Mouse (Mus musculus): ENCODE results near the gene Fgf6. TPM values are rescaled to one million over a fixed set of nuclear protein-coding genes. Genes with fewer than 3 reads are reported as not detected.

Gene Fgf6
- not detected in 2 replicates for total RNA-seq (2015; ENCODE audit: low replicate concordance)
- not detected in 2 replicates for total RNA-seq (2017; ENCODE audit: low replicate concordance)

DNA sequence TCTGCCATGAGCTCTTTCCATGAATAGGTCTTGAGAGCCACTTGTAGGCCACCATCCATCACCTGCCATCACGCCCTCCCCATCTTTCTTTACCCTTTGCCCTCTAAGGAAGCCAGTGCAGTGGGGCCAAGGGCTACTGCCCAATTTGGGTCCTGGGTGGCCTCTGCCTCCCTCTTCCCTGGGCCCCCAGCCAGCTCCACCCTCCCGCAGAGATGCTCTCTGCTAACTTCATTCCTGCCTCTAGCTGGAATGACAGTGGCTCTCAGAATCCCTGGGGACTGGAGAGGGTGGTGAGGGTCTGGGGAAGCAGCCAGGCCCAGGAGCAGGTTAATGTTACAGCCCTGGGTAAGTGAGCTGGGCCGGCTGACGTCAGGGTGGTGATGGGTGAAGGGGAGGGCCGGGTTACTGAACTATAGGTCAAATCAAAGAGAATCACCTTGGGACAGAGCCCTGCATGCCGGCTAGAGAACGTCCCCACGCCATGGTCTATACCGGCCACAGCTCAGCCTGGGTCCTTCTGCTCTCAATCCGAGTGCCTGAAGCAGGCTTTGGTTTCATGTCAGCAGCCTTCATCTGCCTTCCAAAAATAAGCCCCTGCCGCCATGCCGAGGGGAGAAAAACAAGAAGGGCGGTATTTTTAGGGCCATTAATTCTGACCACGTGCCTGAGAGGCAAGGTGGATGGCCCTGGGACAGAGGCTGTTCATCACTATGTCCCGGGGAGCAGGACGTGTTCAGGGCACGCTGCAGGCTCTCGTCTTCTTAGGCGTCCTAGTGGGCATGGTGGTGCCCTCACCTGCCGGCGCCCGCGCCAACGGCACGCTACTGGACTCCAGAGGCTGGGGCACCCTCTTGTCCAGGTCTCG, at the start of gene Fgf6:
Gene Fgf6, plus strand, starts transcription at position 681 of the 865 bp plus-strand sequence.
- ATAC-seq (replicated peaks; ENCODE audit: low FRiP score, poor library complexity, severe bottlenecking): no peak

DNA sequence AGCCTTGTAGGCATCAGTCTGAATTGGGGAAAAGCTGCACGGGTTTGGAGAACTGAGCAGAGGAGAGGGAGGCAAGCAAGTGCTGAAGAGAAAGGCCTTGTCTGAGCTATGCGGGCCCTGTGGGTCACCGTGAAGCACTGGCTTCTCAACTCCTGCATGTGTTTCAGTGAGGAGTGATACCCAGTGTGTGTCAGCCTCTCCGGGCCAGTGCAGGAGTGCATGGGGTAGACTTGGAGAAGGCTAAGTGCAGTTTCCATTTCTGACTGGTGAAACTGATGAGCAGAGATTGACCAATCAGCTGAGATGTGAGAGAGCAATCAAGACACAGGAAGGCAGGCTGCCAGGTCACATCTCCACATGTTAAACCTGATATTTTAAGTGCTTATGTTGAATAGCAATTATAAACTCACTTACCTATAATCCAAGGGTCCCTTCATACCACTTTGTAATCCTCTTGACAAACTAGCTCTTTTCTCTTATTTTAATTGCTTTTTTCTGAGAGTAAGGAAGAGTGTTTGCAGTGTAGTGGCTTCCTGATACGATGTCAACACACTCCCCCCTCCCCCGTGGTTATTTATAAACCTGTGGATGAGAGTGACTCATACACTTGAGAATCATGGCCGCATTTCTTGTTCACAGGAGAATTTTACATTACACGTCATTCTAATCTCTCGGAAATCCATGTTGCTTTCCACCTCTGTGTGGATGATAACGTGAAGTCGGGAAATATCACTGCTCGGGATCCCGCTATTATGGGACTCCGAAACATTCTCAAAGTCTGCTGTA, 49.0 kb upstream of the Fgf6 start:
- no peak for ATAC-seq (replicated peaks; ENCODE audit: low FRiP score, poor library complexity, severe bottlenecking)

DNA sequence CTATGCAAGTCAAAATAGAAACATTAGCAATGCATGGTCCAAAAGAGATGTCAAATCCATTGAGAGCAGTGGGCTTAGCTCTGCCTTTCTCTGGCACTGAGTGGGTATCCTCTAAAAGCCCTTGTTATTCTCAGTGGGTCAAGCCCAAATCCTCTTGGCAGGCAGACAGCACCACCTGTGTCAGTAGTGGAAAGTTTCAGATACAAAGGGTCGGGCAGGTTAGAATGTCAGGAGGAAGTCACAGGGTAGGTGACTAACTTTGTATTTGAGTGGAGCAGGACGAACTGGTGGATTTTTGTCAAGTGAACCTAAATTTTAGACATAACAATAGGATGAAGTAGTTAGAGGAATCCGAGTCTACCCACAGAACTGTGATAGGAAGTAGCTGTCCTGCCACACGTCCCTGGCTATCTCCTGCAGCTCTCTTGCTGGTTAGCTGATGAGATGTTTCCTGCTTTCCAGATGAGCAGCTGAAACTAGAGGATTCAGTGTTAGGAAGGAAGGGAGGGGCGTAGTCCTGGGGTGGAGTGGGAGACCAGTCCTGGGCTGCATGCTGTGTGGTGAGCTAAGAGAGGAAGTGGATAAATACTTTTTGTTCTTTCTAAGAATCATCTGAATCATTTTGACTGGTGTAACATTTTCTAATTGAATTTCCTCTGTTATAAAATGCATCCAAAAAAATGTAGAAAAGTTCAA, 33.7 kb upstream of the Fgf6 start:
- ATAC-seq (replicated peaks; ENCODE audit: low FRiP score, poor library complexity, severe bottlenecking): no peak

DNA sequence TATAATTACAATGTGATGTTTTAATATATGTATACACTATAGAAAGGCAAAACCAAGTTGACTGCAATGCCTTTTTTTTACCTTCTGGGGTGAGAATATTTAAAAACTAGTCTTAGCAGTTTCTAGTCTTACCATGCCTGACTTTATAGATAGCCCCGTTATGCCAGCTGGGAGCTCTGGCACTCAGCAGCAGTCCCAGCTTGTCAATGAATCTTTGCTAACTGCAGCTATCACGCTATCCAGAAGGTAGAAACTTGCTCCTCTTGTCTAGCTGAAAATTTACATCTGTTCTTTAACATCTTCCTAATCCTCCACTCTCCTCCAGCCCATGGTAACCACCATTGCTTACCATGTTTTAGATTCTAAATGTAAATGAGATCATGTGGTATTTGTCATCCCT, 21.7 kb upstream of the Fgf6 start:
- ATAC-seq (replicated peaks; ENCODE audit: low FRiP score, poor library complexity, severe bottlenecking): no peak

DNA sequence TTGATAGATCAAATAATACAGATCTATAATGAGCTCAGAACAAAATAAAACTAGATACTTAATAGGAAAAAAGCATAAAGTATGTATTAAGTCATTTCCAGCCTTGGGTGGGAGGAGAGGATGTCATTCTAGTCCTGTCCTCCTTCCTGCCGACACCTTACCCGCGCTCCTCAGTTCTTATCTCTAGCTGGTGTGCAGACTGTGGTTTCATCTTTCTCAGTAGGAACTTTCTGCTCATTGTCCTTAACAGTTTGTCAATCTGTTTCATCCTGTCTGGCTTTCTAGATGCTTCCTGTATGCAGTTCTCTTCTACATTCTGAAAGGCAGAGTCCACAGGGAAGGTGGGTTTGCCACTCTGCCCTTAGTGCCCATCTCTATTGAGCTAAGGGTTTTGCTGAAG, 19.9 kb upstream of the Fgf6 start:
- ATAC-seq (replicated peaks; ENCODE audit: low FRiP score, poor library complexity, severe bottlenecking): no peak

DNA sequence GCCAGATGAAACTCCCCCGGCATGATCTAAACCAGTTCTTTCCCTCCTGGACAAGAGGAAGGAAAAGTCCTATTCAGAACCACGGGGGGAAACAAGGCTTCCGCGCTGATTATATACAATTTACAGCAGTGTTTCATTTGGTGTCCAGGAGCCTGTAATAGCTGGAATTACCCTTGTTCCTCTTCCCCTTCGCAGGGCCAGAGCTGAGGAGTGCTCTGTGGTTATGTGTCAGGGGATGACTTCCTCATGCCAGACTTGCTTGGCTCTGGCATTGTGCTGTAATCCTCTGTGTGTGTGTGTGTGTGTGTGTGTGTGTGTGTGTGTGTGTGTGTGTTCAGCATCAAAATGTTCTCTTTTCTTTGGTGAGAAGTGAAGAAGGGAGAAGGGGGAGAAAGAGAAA, 19.0 kb upstream of the Fgf6 start:
- ATAC-seq (replicated peaks; ENCODE audit: low FRiP score, poor library complexity, severe bottlenecking): no peak

DNA sequence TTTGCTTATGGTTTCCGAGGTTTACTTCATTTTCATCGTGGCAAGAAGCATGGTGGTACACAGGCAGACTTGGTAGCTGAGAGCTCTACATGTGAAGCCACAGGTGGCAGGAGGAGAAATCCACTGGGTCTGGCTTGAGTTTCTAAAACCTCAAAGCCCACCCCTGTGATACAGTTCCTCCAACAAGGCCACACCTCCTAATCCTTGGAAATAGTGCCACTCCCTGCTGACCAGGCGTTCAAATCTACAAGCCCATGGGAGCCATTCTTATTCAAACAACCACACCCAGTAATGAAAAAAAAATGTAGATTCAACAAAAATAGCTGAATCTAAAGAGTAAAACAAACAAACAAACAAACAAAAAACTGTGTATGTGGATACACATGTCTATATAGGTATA, 9.7 kb upstream of the Fgf6 start:
- no peak for ATAC-seq (replicated peaks; ENCODE audit: low FRiP score, poor library complexity, severe bottlenecking)

DNA sequence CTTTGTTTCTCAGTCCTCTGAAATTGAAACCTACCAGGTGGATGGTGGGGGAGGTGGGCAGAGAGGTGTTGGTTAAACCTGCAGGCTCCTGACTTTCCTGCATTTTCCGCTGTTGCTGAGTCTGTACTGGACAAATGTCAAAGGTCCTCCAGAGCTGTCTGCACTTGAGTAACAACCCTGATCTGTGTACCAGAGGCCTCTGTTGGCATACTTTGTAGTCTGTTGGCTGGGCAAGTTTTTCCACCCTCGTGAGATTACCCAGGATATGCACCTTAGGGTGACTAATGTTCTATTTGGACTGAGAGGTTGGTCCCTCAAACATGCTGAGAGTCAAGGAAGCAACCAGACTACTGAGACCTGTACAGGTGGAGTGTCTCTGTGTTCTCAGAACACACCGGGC, 8.8 kb upstream of the Fgf6 start:
- no peak for ATAC-seq (replicated peaks; ENCODE audit: low FRiP score, poor library complexity, severe bottlenecking)

DNA sequence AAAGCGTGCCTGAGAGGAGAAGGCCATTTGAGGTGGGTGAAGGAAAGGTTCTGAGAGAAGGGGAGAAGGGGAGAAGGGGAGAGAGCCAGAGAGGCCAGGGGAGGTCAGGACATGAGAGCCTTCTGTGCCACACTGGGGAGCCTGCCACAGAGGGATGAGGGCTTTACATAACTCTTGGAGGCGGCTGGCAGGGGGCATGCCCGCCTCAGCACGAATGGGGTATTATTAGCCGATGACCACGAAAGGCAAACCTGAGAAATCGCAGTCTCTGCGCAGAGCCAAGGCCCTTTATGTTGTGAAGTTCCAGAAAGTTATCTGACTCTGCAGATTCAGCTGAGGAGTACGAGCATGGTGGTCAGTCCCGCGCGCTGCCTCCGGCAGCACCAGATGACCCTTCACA, 5.4 kb upstream of the Fgf6 start:
- ATAC-seq (replicated peaks; ENCODE audit: low FRiP score, poor library complexity, severe bottlenecking): no peak

DNA sequence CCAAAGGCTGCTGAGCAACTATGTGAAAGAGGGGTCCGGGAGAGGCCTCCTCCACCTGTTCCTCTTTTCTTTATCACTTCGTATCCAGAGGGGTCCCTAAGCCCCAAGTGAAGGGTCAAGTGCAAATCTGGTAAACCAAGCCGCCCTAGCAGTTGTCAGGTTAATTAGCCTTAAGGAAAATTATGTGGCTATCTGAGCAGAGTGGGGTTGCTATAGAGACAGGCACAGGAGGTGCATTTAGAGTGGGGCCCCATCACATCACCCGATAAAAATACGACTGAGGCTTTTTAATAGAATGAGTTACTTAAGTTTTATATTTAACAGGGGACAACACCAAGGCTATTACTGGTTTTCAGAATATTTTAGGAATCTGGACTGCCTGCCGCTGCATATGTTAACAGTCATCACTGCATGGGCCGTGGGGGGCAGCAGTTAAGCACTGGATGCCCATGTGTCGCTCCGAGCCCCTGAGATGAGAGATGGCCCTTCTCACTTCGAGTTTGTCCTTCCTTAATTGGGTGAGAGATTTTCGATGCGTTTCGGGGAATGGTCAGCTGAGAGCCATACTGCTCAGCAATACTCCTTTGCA, 3.3 kb upstream of the Fgf6 start:
- no peak for ATAC-seq (replicated peaks; ENCODE audit: low FRiP score, poor library complexity, severe bottlenecking)

DNA sequence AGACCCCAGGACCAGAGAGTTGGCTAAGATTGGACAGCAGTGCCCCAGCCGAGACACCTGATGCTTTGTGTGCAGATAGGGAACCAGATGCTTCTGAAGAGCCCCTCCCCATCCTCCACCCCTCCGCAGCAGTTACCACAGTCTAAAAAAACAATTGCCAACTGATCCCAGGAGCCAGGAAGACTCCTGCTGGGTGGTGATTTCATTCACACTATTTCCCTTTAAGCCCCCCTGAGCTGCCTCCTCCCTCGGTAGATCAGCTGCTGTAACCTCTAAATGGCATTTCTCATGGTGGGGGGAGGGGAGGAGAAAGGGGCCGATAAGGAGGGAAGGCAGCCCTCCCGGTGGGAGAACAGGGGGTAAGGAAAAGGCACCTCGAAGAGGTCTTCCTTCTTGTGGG, 3.9 kb downstream of the Fgf6 start:
- no peak for ATAC-seq (replicated peaks; ENCODE audit: low FRiP score, poor library complexity, severe bottlenecking)

DNA sequence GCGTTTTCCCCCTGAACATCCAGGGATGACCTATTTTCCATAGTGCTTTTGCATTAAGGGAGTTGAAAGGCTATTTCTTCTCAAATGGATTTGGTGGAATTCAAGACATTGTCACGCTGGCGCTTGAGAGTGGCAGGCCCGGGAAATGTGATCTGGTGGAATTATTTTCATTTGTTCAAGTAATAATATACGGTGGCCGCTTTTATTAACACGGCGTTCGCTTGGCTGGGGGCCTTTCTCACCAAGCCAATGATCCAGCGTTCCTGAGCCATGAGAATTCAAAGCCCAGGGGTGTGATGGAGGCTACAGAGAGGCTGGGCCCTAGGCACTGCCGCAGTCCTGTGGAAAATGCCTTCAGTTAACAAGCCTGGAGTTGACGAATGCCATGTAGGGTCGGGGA, 5.0 kb downstream of the Fgf6 start:
- no peak for ATAC-seq (replicated peaks; ENCODE audit: low FRiP score, poor library complexity, severe bottlenecking)

DNA sequence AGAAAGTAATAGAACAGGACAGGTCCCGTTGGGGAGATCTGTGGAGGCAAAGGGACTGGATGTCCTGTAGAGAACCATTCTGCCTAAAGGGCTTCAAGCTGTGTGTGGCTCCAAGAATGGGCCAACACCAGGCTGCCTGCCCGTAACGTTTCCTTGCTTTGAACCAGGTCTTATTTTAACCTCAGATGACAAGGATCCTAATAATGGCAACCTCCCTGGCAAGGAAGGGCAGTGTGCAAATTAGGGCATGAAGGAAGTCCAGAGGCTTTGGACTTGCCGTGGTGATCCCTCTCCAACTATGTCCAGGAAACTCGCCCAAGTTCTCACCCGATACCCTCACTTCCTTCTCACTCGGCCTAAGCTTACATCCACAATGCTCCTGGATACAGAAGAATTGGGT, 9.4 kb downstream of the Fgf6 start:
- ATAC-seq (replicated peaks; ENCODE audit: low FRiP score, poor library complexity, severe bottlenecking): no peak

DNA sequence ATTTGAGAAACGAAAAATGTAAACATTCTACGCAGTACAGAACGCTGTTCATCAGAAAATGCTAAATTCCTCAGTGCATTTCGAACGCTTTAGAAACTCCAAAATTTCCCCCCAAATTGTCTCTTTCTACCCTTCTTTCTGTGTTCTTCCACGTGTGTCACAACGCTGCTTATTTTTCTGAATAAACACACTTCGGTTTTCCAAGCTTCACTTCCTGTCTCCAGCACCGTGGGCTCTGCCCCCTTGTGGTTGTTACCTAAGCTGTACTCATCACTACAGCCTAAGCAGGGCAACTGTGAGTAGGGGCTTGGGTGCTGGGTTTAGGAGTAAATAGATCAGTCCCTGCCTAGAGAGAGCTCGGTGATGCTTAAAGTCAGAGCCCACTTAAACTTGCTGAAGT, 19.4 kb downstream of the Fgf6 start:
- ATAC-seq (replicated peaks; ENCODE audit: low FRiP score, poor library complexity, severe bottlenecking): no peak

DNA sequence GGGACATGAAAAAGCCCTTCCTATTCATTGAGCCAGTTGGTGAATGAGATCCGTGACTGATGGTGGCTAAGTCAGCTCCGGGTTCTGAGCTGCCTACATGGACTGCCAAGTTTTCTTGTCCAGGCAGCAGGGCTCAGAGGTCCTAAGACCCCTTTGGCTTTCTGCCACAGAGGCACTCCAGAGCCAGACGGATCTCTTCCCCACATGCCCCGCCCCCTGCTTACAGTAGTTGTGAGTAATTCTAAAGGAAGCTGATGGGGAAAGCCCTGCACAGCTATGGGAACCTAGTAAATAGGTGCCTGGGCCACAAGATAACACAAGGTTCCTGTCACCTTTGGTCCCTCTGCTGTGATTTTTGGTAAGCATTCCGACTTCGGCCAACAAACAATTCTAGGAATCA, 29.5 kb downstream of the Fgf6 start:
- no peak for ATAC-seq (replicated peaks; ENCODE audit: low FRiP score, poor library complexity, severe bottlenecking)

DNA sequence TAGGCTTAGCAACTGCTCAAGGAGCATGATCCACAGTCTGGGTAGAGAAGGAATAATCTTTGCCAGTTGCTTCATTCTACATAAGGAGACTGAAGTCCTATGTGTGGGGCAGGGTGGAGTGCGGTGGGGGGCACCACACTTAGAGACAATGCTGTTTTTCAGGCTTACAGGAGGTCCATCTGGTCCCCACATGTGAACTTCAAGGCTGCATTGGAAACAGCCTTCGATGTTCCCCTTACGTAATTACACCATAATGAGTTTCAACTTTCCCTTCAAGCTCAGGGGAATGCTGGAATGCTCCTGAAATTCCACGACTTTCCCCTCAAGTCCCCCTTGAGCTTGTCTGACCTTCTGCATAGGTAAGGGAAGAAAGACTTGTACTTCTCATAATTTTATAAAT, 35.5 kb downstream of the Fgf6 start:
- ATAC-seq (replicated peaks; ENCODE audit: low FRiP score, poor library complexity, severe bottlenecking): no peak

DNA sequence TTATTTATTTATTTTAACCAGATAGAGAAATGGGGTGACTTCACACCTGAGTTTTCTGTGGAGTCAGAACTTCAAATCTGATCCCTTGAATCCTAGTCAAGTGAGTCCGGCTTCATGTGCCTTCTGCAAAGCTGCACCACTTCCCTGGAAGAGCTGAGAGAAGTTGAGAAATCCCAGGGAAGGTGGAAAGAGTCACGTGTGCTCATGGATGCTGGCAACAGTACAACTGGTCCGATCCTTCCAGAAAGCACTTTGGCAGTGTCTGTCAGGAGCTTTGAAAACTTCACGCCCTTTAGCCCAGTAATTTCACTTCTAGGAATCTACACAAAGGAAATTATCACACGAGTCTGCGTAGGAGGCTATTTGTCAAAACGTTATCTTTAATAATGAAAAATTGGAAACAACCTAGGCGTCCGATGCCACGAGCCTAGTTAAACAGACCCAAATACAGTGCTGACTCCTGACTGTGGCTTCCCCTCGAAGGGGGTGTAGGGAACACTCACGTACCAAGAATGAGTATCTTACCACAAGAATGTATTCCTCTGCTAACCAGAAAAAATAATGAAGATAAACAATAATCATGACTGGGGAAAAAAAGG, 41.7 kb downstream of the Fgf6 start:
- ATAC-seq (replicated peaks; ENCODE audit: low FRiP score, poor library complexity, severe bottlenecking): no peak

DNA sequence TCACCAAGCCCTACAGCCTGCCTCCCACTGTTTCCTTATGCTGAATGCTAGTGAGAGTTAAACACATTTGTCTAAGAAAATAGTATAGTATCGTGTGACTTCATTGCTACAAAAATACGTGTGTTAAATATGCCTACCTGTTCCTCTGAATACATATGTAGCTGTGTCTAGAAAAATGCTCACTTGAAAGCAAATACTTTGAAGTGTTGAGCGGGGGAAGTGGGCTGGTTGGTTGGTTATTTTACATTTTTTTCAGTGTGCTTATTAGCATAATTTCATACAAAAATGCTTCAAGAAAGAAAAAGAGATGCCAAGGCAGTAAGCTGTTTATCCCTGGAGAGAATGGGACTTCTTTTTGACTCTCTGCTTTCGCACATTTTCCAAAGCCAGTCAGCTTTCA, 44.6 kb downstream of the Fgf6 start:
- ATAC-seq (replicated peaks; ENCODE audit: low FRiP score, poor library complexity, severe bottlenecking): no peak

DNA sequence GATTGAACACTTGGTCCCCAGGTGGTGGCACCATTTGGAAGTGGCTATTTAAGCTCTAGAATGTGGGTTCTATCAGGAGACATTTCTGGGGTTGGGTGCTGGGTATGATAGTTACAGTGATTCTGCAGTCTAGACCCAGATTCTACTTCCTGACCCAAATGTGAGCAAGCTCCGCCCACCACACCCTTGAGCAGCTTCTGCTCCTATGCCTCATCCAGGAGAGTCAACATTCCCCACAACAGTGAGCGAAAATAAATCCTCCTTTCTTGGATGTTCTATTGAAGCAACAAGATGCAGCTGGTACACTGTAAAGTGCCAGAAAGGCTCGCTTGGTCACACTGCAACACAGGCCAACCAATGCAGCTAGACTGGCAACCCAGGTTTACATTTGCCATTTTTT, 48.5 kb downstream of the Fgf6 start:
- ATAC-seq (replicated peaks; ENCODE audit: low FRiP score, poor library complexity, severe bottlenecking): no peak

DNA sequence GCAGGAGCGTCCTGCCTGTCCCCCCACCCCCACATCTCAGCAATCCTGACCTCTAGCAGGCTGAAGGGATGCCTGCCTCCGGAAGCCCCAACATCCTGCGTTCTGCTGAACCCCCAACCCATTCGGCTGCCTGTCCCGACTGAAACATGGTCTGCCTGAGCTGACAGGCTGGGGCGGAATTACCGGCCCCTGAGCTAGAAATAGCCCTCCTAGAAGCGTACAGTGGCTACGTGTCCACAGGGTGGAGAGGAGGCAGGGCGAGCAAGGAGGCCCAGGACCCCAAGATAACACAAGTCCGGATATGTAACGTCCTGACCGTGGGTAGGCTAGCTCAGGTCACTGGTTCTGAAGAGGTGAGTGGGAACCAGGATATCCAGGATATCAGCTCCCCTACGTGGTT, 49.4 kb downstream of the Fgf6 start:
- ATAC-seq (replicated peaks; ENCODE audit: low FRiP score, poor library complexity, severe bottlenecking): no peak
